ENCODE assay signal across 16 mouse cellular contexts in the genomic region with DNA sequence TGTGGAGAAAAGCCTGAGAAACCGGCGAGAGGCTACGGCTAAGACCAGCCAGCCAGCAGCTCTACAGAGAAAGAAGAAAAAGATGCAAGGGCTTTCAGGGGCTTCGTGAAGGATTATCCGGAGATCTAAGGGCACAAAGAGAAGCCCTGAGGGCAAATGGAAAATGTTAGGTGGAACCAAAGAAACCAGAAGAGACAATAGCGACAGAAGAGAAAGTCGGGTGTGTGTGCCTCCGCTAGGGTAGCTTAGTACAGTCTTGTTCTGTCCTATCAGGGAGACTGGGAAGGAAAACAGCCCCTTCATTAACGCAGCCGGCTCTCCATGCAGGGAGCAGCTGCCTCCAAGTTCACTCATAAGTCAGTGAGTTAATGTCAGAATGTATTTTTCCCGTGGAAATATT.
DNase-seq lines count a peak whose midpoint lies in the region; ATAC-seq lines count a peak whose summit lies in the region.
"Had no signal": no experiment of that assay in that cellular context is flagged by ENCODE, and none has a peak within 500 bp of the region (broad histone marks: within the 10 kb centered on the region; RNA-seq: fewer than 3 reads in every experiment).

No protein-coding gene starts in this region.

- H3K9ac ChIP-seq in forebrain, embryonic 14.5 days (ENCODE audit: low read length), result no peak overlapping the region; the same call in 1 of the 2 replicates
- H3K9ac ChIP-seq in midbrain, embryonic 15.5 days, result no peak overlapping the region
- H3K9ac ChIP-seq in kidney, embryonic 16.5 days (replicated peaks; ENCODE audit: low read length), result no peak overlapping the region
- H3K9ac ChIP-seq: liver, embryonic 13.5 days had no signal

- DNase-seq in cerebellum, postnatal 10 days, result peak; percentile 12 to 18
- no peak for DNase-seq in cerebellum, postnatal 4 days (ENCODE audit: low spot score in 2 of 2)
- DNase-seq in ZHBTc4 (ENCODE audit: low read depth, low spot score), result peak; percentile 75
- DNase-seq in forebrain, embryonic 14.5 days (ENCODE audit: low spot score), result peak; percentile 47
- no peak for DNase-seq in thymus, adult 18-20 months
- DNase-seq in gastrocnemius, postnatal 36 days, result no peak
- DNase-seq: heart, postnatal 4 days; kidney, adult 9 months; liver, embryonic 13.5 days; lung, postnatal 14 days; right cerebral cortex, postnatal 4 days had no signal

- peak overlapping the region; percentile 39 for H3K4me2 ChIP-seq in forebrain, embryonic 14.5 days (ENCODE audit: low read length)
- H3K4me2 ChIP-seq in midbrain, embryonic 15.5 days, result peak overlapping the region; percentile 11; the same call in 1 of the 2 replicates
- no peak overlapping the region for H3K4me2 ChIP-seq in kidney, embryonic 16.5 days (replicated peaks; ENCODE audit: low read depth, low read length)
- H3K4me2 ChIP-seq: liver, embryonic 13.5 days had no signal

- no peaks in the 10 kb centered on the region for H3K27me3 ChIP-seq in forebrain, embryonic 14.5 days (replicated peaks; ENCODE audit: control insufficient read depth, insufficient read depth, low read length)
- H3K27me3 ChIP-seq in midbrain, embryonic 15.5 days (replicated peaks), result no peaks in the 10 kb centered on the region
- no peaks in the 10 kb centered on the region; the same call in 1 of the 2 replicates for H3K27me3 ChIP-seq in kidney, embryonic 16.5 days (ENCODE audit: insufficient read depth, low read length)

- 13% methylated on average over 11 of the region's 11 CpGs for WGBS in forebrain, embryonic 14.5 days
- 21% methylated on average over 11 of the region's 11 CpGs for WGBS in midbrain, embryonic 15.5 days
- 67% methylated on average over 11 of the region's 11 CpGs for WGBS in kidney, embryonic 16.5 days

- no peak overlapping the region for H3K4me3 ChIP-seq in forebrain, embryonic 14.5 days (ENCODE audit: low read depth, low read length)
- H3K4me3 ChIP-seq in midbrain, embryonic 15.5 days, result no peak overlapping the region
- H3K4me3 ChIP-seq in kidney, embryonic 16.5 days (ENCODE audit: low read length), result no peak overlapping the region
- H3K4me3 ChIP-seq: erythroblast, embryonic 14.5 days; heart, embryonic 10.5 days; liver, embryonic 13.5 days had no signal

- no peak overlapping the region for H3K27ac ChIP-seq in forebrain, embryonic 14.5 days (ENCODE audit: low read depth, low read length)
- H3K27ac ChIP-seq in midbrain, embryonic 15.5 days, result no peak overlapping the region
- H3K27ac ChIP-seq in kidney, embryonic 16.5 days (ENCODE audit: low read length), result no peak overlapping the region
- H3K27ac ChIP-seq: heart, embryonic 10.5 days; liver, embryonic 13.5 days had no signal

- peaks cover 18% of the 10 kb centered on the region; the same call in 1 of the 2 replicates for H3K4me1 ChIP-seq in forebrain, embryonic 14.5 days (ENCODE audit: control insufficient read depth, insufficient read depth, low read length)
- H3K4me1 ChIP-seq in midbrain, embryonic 15.5 days, result no peaks in the 10 kb centered on the region
- H3K4me1 ChIP-seq in kidney, embryonic 16.5 days (ENCODE audit: insufficient read depth, low read length), result 0 out of 2 replicates have a peak, but pooled peaks cover 9% of the 10 kb centered on the region
- H3K4me1 ChIP-seq: liver, embryonic 13.5 days had no signal

- ATAC-seq in forebrain, embryonic 14.5 days, result 0 out of 2 replicates have a peak, but pooled peaks have one; percentile 32
- no peak for ATAC-seq in midbrain, embryonic 15.5 days (replicated peaks)
- no peak for ATAC-seq in kidney, embryonic 16.5 days (ENCODE audit: low FRiP score, low TSS enrichment)
- ATAC-seq: activated CD4-positive, CD25-positive, alpha-beta regulatory T cell, adult 4 months had no signal

- intact Hi-C loops in gastrocnemius, postnatal 36 days (cut with DNase I), result no loop called here

- H3K36me3 ChIP-seq in forebrain, embryonic 14.5 days (ENCODE audit: control insufficient read depth, insufficient read depth, low read length), result no peaks in the 10 kb centered on the region
- H3K36me3 ChIP-seq in midbrain, embryonic 15.5 days (replicated peaks), result no peaks in the 10 kb centered on the region
- H3K36me3 ChIP-seq in kidney, embryonic 16.5 days (ENCODE audit: insufficient read depth, low read length), result no peaks in the 10 kb centered on the region
- H3K36me3 ChIP-seq: heart, embryonic 10.5 days; liver, embryonic 13.5 days had no signal

- no peaks in the 10 kb centered on the region for H3K9me3 ChIP-seq in forebrain, embryonic 14.5 days (replicated peaks; ENCODE audit: control insufficient read depth, low read length)
- H3K9me3 ChIP-seq in midbrain, embryonic 15.5 days, result no peaks in the 10 kb centered on the region
- H3K9me3 ChIP-seq in kidney, embryonic 16.5 days (ENCODE audit: low read length), result no peaks in the 10 kb centered on the region
- H3K9me3 ChIP-seq: heart, embryonic 10.5 days; liver, embryonic 13.5 days had no signal

Comparison
In these comparisons a context has a peak if more than half of its experiments do, and no peak if none do; other contexts are left out.
1. DNase-seq: peak in cerebellum, postnatal 10 days (2 of 2), ZHBTc4 (single experiment) and forebrain, embryonic 14.5 days (single experiment); none in cerebellum, postnatal 4 days (0 of 2), thymus, adult 18-20 months (0 of 2) and gastrocnemius, postnatal 36 days (0 of 2).